Mouse (Mus musculus) left cerebral cortex, postnatal 14 days (tissue): ENCODE data around the gene Fn1. TPM values are rescaled to one million over a fixed set of nuclear protein-coding genes. Genes with fewer than 3 reads are reported as not detected.

Experiments
- DNase-seq, 2 experiments: peaks; one replicate each; pipeline ENCODE4 v3.0.0; 2021 to 2022; ENCODE audit warnings: low spot score in 2 of 2, mixed read lengths in 1 of 2
- intact Hi-C: fragments of 180-260 bp; cut with DNase I; formaldehyde crosslinking; loops from one replicate; pipeline ENCODE4 v1.15.1; 2025
- long read RNA-seq, 2 experiments: library from polyadenylated mRNA; stranded (forward); transcript quantifications; one replicate each; pipeline ENCODE4 v2.0.0; 2021
- total RNA-seq, 2 experiments: library from RNA; stranded (reverse); gene quantifications; 2 replicates each; pipeline ENCODE4 v1.2.3; 2021

Gene Fn1
- 100 to 1,000 TPM in 1 of 2 experiments, 10 to 100 TPM in 1; 88.4 to 101 TPM for total RNA-seq
- long read RNA-seq, experiment 1, full-length matches to known transcripts = 7 of 25 reads
- long read RNA-seq, experiment 1, partial matches to known transcripts = 17 of 25 reads
- long read RNA-seq, experiment 1, other reads (novel, unspliced or antisense) = 1 of 25 reads
- long read RNA-seq, experiment 2, full-length matches to known transcripts = 4 of 27 reads
- long read RNA-seq, experiment 2, partial matches to known transcripts = 18 of 27 reads
- long read RNA-seq, experiment 2, other reads (novel, unspliced or antisense) = 5 of 27 reads

DNA sequence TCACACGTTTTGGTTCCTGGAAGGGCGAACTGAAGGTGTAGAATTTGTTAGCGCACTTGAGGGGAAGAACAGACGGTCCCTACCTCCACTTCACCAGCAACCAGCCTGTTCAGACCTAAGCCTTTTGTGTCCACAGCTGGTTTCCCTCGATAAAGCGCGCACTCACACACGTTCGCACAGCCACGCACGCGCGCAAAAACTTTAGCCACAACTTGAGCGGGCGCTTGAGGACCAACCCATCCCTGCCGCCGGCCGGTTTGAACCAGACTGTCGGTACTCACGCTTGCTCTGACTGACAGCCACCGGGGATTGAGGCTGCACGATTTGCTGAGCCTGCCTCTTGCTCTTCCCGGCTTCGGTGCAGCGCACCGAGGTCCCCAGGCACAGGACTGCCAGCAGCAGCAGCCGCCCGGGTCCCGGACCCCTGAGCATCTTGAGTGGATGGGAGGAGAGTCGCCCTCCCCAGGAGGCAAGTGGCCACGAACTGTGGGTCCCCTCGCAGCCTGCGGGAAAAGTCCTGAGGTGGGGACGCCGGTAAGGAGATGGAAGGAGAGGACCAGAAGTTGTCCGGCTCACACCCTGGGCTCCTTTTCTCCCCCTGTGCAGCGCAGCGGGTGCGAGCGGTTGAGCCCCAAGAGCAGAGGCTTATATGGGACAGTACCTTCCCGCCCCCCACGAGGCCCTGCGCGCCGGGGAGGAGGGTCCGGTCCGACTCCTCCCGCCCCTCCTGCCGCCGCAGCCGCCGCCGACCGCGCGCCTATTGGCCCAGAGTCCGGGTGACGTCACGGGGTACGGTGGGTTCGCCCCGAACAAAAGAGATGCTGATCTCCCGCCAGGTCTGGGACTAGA, at the start of gene Fn1:
Fn1 (minus strand) TSS at position 650 of the 849 bp plus-strand sequence.
- intact Hi-C loops = no loop called here
- DNase-seq = peak; percentile 6 to 56

- no peak for DNase-seq
- intact Hi-C loops = no loop called here
These were observed 43.1 kb upstream of the Fn1 start for GRCm38 (mm10) chr1:71696093-71696492.

DNA sequence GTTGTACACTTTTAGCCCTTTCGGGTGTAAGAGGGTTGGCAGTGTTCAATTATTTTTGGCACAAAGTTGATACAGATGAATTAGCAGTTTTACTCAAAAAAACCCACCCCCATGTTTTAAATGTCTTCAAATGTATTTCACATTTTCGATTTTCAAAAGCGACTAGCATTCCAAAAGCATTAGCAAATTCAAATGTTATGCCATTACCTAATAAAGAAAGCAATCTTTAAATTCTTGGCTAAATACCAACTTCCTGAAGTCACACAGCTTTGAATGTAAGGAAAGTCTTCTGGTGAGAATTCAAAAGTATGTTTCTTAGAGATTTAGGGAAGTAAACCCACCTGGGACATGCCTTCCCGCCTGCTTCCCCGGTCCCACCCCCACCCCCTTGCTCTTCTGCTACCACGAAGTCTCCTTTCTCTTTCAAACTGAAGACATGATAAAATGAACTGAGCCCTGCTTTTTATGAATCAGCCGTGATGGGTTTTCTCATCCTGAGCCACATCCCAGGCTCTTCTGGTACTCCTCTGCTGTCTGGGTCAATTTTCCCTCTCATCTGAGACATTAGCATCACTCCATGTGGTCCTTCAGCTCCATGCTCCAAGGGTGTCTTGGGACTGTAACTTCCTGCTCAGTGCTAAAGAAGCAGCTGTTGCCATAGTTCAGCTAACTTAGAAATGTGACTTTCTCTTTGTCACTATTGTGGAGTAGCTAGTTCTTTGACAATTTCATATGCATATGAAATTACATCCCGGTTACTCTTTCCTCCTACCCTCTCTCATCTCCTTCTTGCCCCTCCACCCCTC, 38.7 kb upstream of the Fn1 start:
- DNase-seq = no peak
- intact Hi-C loops = no loop called here

DNA sequence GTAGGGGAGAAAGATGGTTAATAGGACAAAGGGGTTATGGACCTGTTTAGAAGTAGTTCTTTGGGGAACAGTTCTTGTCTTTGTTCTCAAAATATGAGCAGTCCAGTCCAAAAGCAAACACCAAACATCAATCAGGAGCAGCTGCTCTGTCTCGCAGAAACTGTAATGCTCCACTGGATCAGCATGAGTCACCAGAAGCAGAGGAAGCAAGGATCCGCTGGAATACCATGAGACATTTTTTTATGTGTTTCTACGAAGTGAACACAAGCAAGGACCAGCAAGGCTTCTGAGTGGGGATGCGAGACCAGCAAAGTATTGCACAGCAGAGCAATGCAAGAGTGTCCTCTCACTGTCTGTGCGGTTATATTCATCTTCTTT, 35.9 kb upstream of the Fn1 start:
- no peak for DNase-seq
- intact Hi-C loops = no loop called here

GRCm38 (mm10) chr1:71688272-71688925, 35.4 kb upstream of the Fn1 start:
- no peak for DNase-seq
- intact Hi-C loops = no loop called here

DNA sequence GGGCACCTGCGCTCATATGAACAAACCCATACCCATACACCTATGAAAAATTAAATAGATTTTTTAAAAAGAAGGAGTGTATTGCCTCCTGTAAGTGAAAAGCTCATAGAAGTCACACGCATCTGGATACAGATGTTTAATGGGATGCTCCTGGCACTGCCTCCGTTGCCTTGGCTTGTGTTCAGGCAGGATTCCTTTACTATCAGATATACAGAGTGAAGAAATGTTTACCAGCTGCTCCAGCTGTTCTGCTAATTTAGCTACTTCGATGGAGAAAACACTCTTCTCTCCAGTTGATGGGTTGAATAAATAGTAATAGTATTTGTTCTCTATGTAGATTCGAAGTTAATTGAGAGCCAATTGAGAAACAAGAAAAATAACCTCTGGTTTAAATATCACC, 33.8 kb upstream of the Fn1 start:
- intact Hi-C loops = no loop called here
- no peak for DNase-seq

- intact Hi-C loops = no loop called here
- peak in 1 of 2 experiments; percentile 13 for DNase-seq
These were observed 30.7 kb upstream of the Fn1 start for GRCm38 (mm10) chr1:71683736-71684135.

DNA sequence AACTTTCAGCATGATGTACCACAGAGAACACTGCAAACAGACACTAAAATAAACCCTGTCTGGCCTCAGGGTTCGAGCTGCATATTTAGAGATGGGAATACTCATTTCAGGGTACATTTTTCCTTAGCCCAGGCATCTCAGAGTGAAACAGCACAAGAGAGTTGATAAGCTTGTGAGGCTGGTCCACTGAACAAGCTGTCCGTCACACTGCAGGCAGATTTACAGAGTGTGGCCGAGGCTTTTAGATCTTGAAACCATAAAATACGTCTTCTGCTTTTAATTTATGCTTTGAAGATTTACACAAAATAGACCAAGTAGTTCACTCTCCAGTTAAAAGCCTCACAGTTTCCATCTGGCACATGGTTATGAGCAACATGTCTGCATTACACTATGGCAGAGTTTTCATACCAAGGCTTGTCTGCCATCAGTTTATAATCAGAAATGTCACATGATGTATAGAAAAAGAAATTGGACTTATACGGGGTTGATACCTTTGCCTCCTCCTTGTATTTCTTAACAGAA, 29.3 kb upstream of the Fn1 start:
- intact Hi-C loops = no loop called here
- DNase-seq = no peak

GRCm38 (mm10) chr1:71681306-71681705, 28.3 kb upstream of the Fn1 start:
- no peak for DNase-seq
- intact Hi-C loops = no loop called here

DNA sequence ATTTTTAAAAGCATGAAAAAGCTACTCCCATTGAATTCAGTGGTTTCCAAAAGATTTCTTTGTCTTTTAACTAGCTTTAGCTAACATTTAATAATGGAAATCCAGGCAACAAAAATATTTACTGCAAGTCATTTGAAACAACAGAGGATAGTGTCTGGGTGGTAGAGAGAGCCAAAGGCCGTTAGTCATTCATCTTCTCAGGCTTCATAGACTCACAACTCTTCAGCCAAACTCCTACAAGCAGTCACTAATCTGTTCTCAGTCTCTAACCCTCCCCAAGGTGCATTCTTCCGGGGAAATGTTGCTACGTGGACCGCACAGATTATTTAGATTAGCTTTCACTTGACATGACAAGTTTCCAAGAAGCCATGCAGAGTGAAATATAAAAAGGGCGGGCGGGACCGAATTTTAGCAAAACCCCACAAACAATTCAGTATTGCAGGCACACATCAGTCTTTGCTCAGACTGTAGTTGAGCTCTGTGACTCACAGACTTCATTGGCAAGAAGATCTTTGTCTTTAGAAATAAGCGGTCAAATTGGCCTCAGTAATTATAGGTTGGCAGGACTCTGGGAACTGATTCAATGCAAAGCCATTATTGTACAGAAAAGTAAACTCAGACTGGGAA, 27.2 kb upstream of the Fn1 start:
- intact Hi-C loops = no loop called here
- DNase-seq = no peak

- intact Hi-C loops = no loop called here
These were observed 22.4 kb upstream of the Fn1 start for GRCm38 (mm10) chr1:71675420-71675819.

GRCm38 (mm10) chr1:71674274-71674673, 21.3 kb upstream of the Fn1 start:
- DNase-seq = no peak
- intact Hi-C loops = no loop called here

More at GRCm38 (mm10) chr1:71675420-71675819, 22.4 kb upstream of the Fn1 start:
- DNase-seq = no peak

- intact Hi-C loops = no loop called here
- peak in 1 of 2 experiments; percentile 26 for DNase-seq
These were observed 20.5 kb upstream of the Fn1 start for GRCm38 (mm10) chr1:71673398-71673910.

- intact Hi-C loops = no loop called here
- no peak for DNase-seq
These were observed 19.3 kb upstream of the Fn1 start for GRCm38 (mm10) chr1:71672346-71672745.

DNA sequence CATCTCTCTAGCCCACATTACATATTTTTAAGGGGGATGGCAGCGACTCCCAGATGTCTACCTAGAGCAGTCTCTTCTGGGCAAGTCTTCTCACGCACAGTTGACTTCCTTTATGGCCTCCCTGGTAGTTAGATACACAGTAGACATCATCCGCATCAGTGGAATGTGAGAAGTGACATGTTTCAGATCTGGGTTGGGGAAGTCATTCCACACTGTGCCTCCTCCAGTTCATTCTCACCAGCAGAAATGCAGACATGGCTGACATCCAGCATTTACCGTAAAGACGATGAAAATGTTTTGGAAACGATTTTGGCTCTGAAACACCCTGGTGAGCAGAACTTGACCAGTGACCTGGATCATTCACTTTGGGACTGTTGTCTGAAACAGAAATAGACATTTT, 10.2 kb upstream of the Fn1 start:
- no peak for DNase-seq
- intact Hi-C loops = no loop called here

GRCm38 (mm10) chr1:71658632-71659031, 5.6 kb upstream of the Fn1 start:
- intact Hi-C loops = no loop called here
- DNase-seq = no peak

- intact Hi-C loops = no loop called here
- DNase-seq = no peak
These were observed 3.3 kb upstream of the Fn1 start for GRCm38 (mm10) chr1:71656309-71656708.

GRCm38 (mm10) chr1:71654221-71654620, 1.2 kb upstream of the Fn1 start:
- no peak for DNase-seq
- intact Hi-C loops = no loop called here
